Mouse (Mus musculus): ENCODE measurements around the gene Tcte1. TPM values are rescaled to one million over a fixed set of nuclear protein-coding genes. Genes with fewer than 3 reads are reported as not detected.

Gene Tcte1
- polyA plus RNA-seq, 1 experiment = 0.12 TPM

DNA sequence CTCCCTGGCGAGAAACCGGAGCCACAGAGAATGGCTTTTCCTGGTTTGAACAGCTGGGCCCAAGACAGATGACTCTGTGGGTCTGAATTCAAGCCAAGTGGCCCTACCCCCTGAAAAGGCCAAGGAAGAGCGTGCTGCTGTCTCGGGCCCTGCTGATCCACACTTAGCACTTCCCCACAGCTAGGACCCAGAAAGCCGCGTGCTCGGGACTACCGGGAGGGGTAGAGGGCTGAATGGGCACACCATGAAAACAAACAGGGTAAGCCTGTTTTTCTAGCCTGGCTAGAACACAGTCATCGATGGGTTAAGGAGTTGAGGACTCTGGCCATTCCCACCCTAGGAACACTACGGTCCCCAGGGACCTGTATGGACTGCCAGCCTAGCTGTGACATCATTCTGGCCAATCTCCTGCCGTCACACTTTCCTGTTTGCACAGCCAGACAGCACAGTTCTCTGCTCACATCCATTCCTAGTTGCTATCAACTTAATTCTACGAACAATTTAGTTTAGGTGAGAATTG, 57.8 kb downstream of the Tcte1 start:
- H3K27me3 ChIP-seq (replicated peaks) = peaks cover 15% of the 10 kb centered on the region
- peaks cover 35% of the 10 kb centered on the region for H3K4me1 ChIP-seq
- H3K36me3 ChIP-seq (replicated peaks; ENCODE audit: low read length) = peaks cover 2% of the 10 kb centered on the region
- no peaks in the 10 kb centered on the region for H3K9me3 ChIP-seq
- TF ChIP-seq GATA1 (IDR thresholded peaks at IDR 0.05; ENCODE audit: borderline replicate concordance, low read length) = no peak
- TF ChIP-seq FLI1 (IDR thresholded peaks at IDR 0.05; ENCODE audit: low read length) = no peak
- no peak overlapping the region for H3K4me3 ChIP-seq (replicated peaks)

DNA sequence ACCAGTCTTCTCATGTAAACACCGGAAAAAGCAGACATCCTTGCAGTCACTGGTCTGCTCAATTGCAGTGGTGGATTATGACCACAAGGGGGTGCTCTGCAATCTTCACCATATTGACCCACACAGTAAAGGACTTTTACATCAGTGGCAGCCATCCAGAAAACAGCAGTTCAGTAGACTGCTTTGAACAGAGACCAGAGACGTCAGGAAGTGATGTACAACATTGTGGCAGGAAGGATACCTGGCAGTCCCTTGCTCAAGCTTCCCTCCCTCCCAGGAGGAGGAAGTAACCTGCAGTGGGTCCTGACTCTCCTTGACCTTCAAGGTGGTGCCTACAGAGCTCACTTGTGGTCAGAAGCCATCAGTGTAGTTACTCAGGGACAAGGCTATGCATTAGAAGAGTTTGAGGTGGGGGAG, 58.3 kb downstream of the Tcte1 start:
- no peak overlapping the region for H3K4me3 ChIP-seq (replicated peaks)
- H3K9me3 ChIP-seq = peaks cover 5% of the 10 kb centered on the region
- TF ChIP-seq GATA1 (IDR thresholded peaks at IDR 0.05; ENCODE audit: borderline replicate concordance, low read length) (no peak), FLI1 (IDR thresholded peaks at IDR 0.05; ENCODE audit: low read length) (no peak)
- peaks cover 8% of the 10 kb centered on the region for H3K36me3 ChIP-seq (replicated peaks; ENCODE audit: low read length)
- peaks cover 37% of the 10 kb centered on the region for H3K4me1 ChIP-seq
- peaks cover 19% of the 10 kb centered on the region for H3K27me3 ChIP-seq (replicated peaks)

DNA sequence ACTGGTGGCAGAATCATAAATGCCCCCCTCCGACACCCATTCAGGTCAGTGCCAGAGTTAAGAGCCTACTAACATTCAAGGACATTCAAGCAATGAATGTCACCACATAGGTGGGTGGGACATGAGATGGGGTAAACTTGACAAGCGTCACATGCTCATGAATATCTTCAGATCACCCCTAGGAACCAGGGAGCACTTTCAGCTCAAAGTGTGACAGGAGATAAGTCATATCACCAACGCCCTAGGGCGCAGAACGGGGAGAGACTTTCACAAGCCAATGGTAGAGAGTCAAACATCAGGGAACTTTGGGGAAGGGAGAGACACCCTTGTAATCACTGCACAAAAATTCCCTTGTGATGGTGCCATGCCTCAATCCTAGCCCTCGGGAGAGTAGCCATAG, 59.0 kb downstream of the Tcte1 start:
- no peak overlapping the region for H3K4me3 ChIP-seq (replicated peaks)

DNA sequence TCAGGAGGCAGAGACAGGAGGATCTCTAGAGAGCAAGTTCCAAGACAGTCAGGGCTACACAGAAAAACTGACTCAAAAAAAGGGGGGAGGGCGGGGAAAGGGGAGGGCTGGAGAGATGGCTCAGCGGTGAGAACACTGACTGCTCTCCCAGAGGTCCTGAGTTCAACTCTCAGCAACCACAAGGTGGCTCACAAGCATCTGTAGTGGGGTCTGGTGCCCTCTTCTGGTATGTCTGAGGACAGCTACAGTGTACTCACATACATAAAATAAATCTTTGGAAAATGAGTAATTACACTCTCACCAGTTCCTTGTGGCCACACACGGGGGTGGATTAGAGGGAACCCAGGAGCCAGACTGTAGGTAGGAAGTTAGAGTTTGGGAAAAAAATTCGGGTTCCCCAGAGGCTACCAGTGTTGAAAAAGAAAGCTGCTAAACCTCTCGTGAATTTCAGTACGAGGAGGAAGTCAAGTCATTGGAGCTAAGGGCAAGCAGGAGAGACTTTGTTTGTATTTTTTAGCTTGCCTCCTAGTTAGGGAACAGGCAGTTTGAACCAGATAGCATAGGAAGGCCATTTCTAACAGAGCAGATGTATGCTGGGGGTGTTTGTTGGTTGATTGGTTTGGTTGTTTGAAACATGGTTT, 59.6 kb downstream of the Tcte1 start:
- Histone ChIP-seq H3K27me3 (replicated peaks) (peaks cover 19% of the 10 kb centered on the region), H3K4me3 (replicated peaks) (no peak overlapping the region), H3K4me1 (peaks cover 37% of the 10 kb centered on the region), H3K9me3 (peaks cover 11% of the 10 kb centered on the region), H3K36me3 (replicated peaks; ENCODE audit: low read length) (peaks cover 15% of the 10 kb centered on the region)
- TF ChIP-seq FLI1 (IDR thresholded peaks at IDR 0.05; ENCODE audit: low read length) (no peak), GATA1 (IDR thresholded peaks at IDR 0.05; ENCODE audit: borderline replicate concordance, low read length) (no peak)

More for the DNA sequence above, 59.0 kb downstream of the Tcte1 start:
- TF ChIP-seq FLI1 (IDR thresholded peaks at IDR 0.05; ENCODE audit: low read length) = no peak
- TF ChIP-seq GATA1 (IDR thresholded peaks at IDR 0.05; ENCODE audit: borderline replicate concordance, low read length) = no peak
- Histone ChIP-seq H3K4me1 (peaks cover 37% of the 10 kb centered on the region), H3K9me3 (peaks cover 11% of the 10 kb centered on the region), H3K36me3 (replicated peaks; ENCODE audit: low read length) (peaks cover 14% of the 10 kb centered on the region), H3K27me3 (replicated peaks) (peaks cover 19% of the 10 kb centered on the region)

DNA sequence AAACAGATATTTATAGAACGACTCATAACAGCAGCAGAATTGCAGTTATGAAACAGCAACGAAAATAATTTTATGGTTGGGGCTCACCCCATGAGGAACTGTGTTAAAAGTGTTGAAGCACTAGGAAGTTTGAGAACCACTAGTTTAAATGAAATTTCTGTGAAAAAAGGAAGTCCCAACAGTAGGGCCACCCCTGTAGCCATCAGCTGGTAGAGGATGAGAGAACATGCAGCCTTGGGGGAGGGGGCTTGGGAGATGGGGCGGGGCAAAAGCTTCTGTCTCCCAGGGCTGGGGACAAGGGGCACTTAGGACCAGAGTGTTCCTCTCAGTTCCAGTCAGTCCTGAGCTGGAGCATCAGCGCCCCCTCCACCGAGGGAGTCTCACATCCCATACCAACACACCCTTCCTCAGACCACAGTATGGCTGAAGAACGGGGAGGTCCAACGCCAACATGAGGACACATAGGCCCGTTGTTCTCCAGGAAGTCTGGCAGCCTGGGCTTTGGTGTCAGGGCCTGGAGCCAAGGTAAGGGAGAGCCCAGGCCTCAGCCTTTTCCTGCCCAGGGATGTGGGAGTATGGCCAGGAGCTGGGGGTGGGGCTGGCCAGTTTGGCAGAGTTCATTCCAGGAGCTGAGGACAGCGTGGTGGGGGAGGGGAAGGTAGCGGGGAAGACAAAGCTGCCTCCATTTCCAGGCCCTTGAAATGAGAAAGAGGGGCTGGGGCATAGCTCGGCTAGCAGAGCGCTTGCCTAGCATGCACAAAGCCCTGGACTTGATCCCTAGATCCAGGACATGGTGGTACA, 61.1 kb downstream of the Tcte1 start:
- Histone ChIP-seq H3K4me1 (peaks cover 37% of the 10 kb centered on the region), H3K36me3 (replicated peaks; ENCODE audit: low read length) (peaks cover 24% of the 10 kb centered on the region), H3K9me3 (peaks cover 11% of the 10 kb centered on the region), H3K27me3 (replicated peaks) (peaks cover 31% of the 10 kb centered on the region), H3K4me3 (replicated peaks) (peak overlapping the region; percentile 19)
- no peak for TF ChIP-seq FLI1 (IDR thresholded peaks at IDR 0.05; ENCODE audit: low read length)
- TF ChIP-seq GATA1 (IDR thresholded peaks at IDR 0.05; ENCODE audit: borderline replicate concordance, low read length) = no peak

DNA sequence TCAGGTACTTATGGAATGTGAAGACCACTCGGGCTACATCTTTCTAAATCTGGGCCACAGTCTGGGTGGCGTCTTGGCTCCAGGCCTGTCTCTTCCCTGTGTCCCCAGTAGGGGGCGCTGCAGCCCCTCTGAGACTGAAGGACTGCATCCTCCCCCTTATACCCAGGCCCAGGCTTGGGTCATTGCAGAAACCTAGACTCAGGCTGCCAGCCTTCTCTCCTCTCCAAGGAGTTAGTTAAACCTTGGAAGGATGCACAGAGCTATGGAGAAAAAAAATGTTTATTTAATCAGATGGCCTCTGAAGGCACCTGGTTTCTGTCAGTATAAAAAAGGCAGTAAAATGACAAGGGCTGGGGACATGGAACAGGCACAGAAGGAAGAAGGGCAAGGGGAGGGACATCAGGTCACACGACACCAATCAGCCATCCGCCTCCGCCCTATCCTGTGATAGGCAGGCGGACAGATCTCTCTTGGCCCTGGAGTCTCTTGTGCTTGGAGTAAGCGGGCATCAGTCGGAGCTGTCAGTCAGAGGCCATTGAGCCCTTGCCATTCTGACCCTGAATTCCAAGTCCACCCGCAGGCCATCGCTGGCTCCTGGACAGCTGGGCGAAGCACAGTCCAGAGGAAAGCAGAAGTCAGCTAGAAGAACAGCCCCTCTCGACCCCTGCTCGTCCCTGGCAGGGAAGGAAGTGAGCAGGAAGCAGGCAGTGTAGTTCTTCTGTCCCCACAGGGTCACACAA, 61.9 kb downstream of the Tcte1 start:
- Histone ChIP-seq H3K36me3 (replicated peaks; ENCODE audit: low read length) (peaks cover 31% of the 10 kb centered on the region), H3K9me3 (peaks cover 11% of the 10 kb centered on the region), H3K4me3 (replicated peaks) (peak overlapping the region; percentile 53), H3K4me1 (peaks cover 37% of the 10 kb centered on the region), H3K27me3 (replicated peaks) (peaks cover 39% of the 10 kb centered on the region)
- TF ChIP-seq FLI1 (IDR thresholded peaks at IDR 0.05; ENCODE audit: low read length) = no peak
- no peak for TF ChIP-seq GATA1 (IDR thresholded peaks at IDR 0.05; ENCODE audit: borderline replicate concordance, low read length)

DNA sequence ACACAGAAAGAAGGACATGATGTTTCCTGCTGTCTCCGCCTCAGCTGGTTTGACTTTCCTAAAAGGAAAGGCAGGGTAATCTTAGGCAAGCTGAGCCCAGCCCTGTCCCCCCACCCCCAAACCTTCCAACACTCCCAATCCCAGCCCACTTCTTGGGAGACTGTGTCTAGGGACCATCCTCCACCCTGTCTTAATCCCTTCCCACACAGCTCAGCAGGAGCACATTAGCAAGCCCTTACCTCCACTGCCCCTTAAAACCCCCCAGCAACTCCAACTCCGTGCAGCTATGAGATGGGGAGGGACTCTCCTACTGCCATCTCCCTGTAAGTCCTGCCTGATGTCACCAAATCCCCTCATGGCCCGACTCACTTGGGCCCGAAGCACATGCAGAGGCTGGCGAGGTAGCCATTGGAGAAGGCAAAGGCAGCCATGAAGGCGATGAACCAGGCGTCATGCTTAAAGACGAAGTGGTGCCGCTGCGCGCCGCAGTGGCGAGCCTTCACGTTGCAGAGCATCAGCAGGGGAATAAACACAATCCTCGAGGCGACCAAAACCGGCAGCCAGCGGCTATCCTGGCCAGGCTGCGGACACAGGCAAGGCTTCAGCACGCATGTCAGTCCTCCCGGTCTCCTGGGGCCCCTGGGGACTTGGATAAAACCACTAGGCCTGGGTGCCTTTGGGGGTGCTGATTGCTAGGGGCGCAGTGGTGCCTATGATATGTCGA, 62.7 kb downstream of the Tcte1 start:
- TF ChIP-seq FLI1 (IDR thresholded peaks at IDR 0.05; ENCODE audit: low read length) (no peak), GATA1 (IDR thresholded peaks at IDR 0.05; ENCODE audit: borderline replicate concordance, low read length) (no peak)
- peaks cover 11% of the 10 kb centered on the region for H3K9me3 ChIP-seq
- H3K27me3 ChIP-seq (replicated peaks) = peaks cover 45% of the 10 kb centered on the region
- H3K4me1 ChIP-seq = peaks cover 36% of the 10 kb centered on the region
- H3K36me3 ChIP-seq (replicated peaks; ENCODE audit: low read length) = peaks cover 31% of the 10 kb centered on the region
- H3K4me3 ChIP-seq (replicated peaks) = no peak overlapping the region

DNA sequence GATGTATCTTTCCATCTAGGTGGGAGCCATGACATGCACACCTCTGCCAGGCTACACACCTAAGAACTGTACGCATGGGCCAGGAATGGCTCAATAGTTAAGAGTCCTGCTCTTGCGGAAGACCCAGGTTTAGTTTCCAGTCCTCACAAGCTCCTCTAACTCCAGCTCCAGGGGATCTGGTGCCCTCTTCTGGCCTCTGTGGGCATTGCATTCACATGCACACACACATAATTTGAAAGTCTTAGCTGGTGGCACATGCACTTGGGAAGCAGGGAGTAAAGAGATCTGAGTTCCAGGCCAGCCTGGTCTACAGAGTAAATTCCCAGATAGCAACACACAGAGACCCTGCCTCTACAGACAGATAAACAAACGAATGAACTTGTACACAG, 63.2 kb downstream of the Tcte1 start:
- Histone ChIP-seq H3K4me3 (replicated peaks) (no peak overlapping the region), H3K9me3 (peaks cover 11% of the 10 kb centered on the region), H3K4me1 (peaks cover 36% of the 10 kb centered on the region), H3K27me3 (replicated peaks) (peaks cover 51% of the 10 kb centered on the region), H3K36me3 (replicated peaks; ENCODE audit: low read length) (peaks cover 31% of the 10 kb centered on the region)
- TF ChIP-seq FLI1 (IDR thresholded peaks at IDR 0.05; ENCODE audit: low read length) (no peak), GATA1 (IDR thresholded peaks at IDR 0.05; ENCODE audit: borderline replicate concordance, low read length) (no peak)

DNA sequence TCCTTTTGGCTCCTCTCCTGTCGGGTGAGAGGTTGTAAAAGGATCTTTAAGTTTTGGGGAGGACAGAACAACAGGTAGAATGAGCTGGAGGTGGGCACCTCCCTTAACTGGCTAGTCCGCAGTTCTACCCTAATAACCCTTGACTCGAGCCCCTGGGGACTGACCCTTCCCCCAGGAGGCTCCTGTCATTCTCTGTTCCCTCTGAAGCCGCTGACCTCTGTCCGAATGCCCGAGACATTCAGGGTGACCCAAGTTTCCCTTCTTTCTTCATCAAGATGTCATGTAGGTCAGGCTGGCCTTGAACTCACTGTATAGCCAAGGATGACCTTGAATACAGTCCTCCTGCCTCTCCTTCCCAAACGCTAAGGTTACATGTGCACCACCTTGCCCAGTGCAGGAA, 65.1 kb downstream of the Tcte1 start:
- Histone ChIP-seq H3K36me3 (replicated peaks; ENCODE audit: low read length) (peaks cover 31% of the 10 kb centered on the region), H3K9me3 (peaks cover 11% of the 10 kb centered on the region), H3K27me3 (replicated peaks) (peaks cover 67% of the 10 kb centered on the region), H3K4me1 (peaks cover 48% of the 10 kb centered on the region), H3K4me3 (replicated peaks) (no peak overlapping the region)
- TF ChIP-seq GATA1 (IDR thresholded peaks at IDR 0.05; ENCODE audit: borderline replicate concordance, low read length) (no peak), FLI1 (IDR thresholded peaks at IDR 0.05; ENCODE audit: low read length) (no peak)

Data from megakaryocyte, embryonic 14.5 days (primary cell).